Mouse (Mus musculus): ENCODE measurements around the gene Crim1. TPM values are rescaled to one million over a fixed set of nuclear protein-coding genes. Genes with fewer than 3 reads are reported as not detected.

Gene Crim1
- polyA plus RNA-seq, 1 experiment, result 13.7 TPM

- H3K36me3 ChIP-seq (ENCODE audit: control insufficient read depth, insufficient read depth, low read length, poor library complexity, severe bottlenecking), result no peaks in the 10 kb centered on the region
- H3K9ac ChIP-seq (ENCODE audit: low read depth, poor library complexity, severe bottlenecking), result no peak overlapping the region
- TF ChIP-seq POLR2A (IDR thresholded peaks at IDR 0.05; ENCODE audit: insufficient read depth, low read length), result no peak
- no peak for TF ChIP-seq EP300 (IDR thresholded peaks at IDR 0.05; ENCODE audit: insufficient read depth, low read depth, low read length)
- TF ChIP-seq CTCF (IDR thresholded peaks at IDR 0.05; ENCODE audit: low read depth, low read length), result no peak
- no peaks in the 10 kb centered on the region; the same call in 1 of the 2 replicates for H3K9me3 ChIP-seq (replicated peaks; ENCODE audit: control insufficient read depth, insufficient read depth, low read length, poor library complexity, severe bottlenecking)
- no peaks in the 10 kb centered on the region for H3K4me1 ChIP-seq (ENCODE audit: control insufficient read depth, insufficient read depth, low read length)
- H3K27me3 ChIP-seq (ENCODE audit: control insufficient read depth, insufficient read depth, low read length, poor library complexity, severe bottlenecking), result no peaks in the 10 kb centered on the region
- no peak overlapping the region for H3K4me3 ChIP-seq (ENCODE audit: low read depth, low read length)
- no peak overlapping the region for H3K27ac ChIP-seq (ENCODE audit: insufficient read depth, low read length)
Measured at GRCm38 (mm10) chr17:78327187-78327586, 127.1 kb downstream of the Crim1 start.

GRCm38 (mm10) chr17:78328287-78328686 lies 128.2 kb downstream of the Crim1 start:
- TF ChIP-seq CTCF (IDR thresholded peaks at IDR 0.05; ENCODE audit: low read depth, low read length) (no peak), EP300 (IDR thresholded peaks at IDR 0.05; ENCODE audit: insufficient read depth, low read depth, low read length) (no peak), POLR2A (IDR thresholded peaks at IDR 0.05; ENCODE audit: insufficient read depth, low read length) (no peak)

DNA sequence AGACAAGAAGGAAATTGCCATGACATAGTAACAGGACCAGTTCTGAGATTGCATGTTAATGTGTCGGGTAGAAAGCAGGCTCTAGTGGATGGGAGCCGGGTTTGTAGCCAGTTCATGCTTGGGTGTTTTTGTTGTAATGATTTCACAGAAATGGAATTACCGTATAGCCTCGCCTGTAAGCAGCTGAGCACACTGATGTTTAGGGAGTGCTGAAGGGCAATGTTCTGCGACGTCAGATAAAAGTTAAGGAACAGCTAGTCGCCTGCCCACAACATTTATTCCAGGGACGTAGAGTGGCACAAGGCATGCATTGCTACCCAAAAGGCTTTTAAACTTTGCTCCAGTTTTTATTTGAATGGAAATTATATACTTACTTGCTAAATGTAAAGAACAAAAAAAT lies 131.4 kb downstream of the Crim1 start:
- Histone ChIP-seq H3K36me3 (ENCODE audit: control insufficient read depth, insufficient read depth, low read length, poor library complexity, severe bottlenecking) (no peaks in the 10 kb centered on the region), H3K27ac (ENCODE audit: insufficient read depth, low read length) (no peak overlapping the region), H3K9ac (ENCODE audit: low read depth, poor library complexity, severe bottlenecking) (no peak overlapping the region), H3K4me1 (ENCODE audit: control insufficient read depth, insufficient read depth, low read length) (no peaks in the 10 kb centered on the region), H3K27me3 (ENCODE audit: control insufficient read depth, insufficient read depth, low read length, poor library complexity, severe bottlenecking) (no peaks in the 10 kb centered on the region), H3K9me3 (replicated peaks; ENCODE audit: control insufficient read depth, insufficient read depth, low read length, poor library complexity, severe bottlenecking) (no peaks in the 10 kb centered on the region), H3K4me3 (ENCODE audit: low read depth, low read length) (no peak overlapping the region)
- TF ChIP-seq POLR2A (IDR thresholded peaks at IDR 0.05; ENCODE audit: insufficient read depth, low read length) (no peak), EP300 (IDR thresholded peaks at IDR 0.05; ENCODE audit: insufficient read depth, low read depth, low read length) (no peak), CTCF (IDR thresholded peaks at IDR 0.05; ENCODE audit: low read depth, low read length) (no peak)

More at GRCm38 (mm10) chr17:78328287-78328686, 128.2 kb downstream of the Crim1 start:
- Histone ChIP-seq H3K27ac (ENCODE audit: insufficient read depth, low read length) (no peak overlapping the region), H3K27me3 (ENCODE audit: control insufficient read depth, insufficient read depth, low read length, poor library complexity, severe bottlenecking) (no peaks in the 10 kb centered on the region), H3K4me3 (ENCODE audit: low read depth, low read length) (no peak overlapping the region), H3K9me3 (replicated peaks; ENCODE audit: control insufficient read depth, insufficient read depth, low read length, poor library complexity, severe bottlenecking) (no peaks in the 10 kb centered on the region), H3K9ac (ENCODE audit: low read depth, poor library complexity, severe bottlenecking) (no peak overlapping the region), H3K36me3 (ENCODE audit: control insufficient read depth, insufficient read depth, low read length, poor library complexity, severe bottlenecking) (no peaks in the 10 kb centered on the region), H3K4me1 (ENCODE audit: control insufficient read depth, insufficient read depth, low read length) (no peaks in the 10 kb centered on the region)

GRCm38 (mm10) chr17:78333275-78333674 lies 133.2 kb downstream of the Crim1 start:
- Histone ChIP-seq H3K27ac (ENCODE audit: insufficient read depth, low read length) (no peak overlapping the region), H3K9me3 (replicated peaks; ENCODE audit: control insufficient read depth, insufficient read depth, low read length, poor library complexity, severe bottlenecking) (no peaks in the 10 kb centered on the region), H3K36me3 (ENCODE audit: control insufficient read depth, insufficient read depth, low read length, poor library complexity, severe bottlenecking) (no peaks in the 10 kb centered on the region), H3K4me3 (ENCODE audit: low read depth, low read length) (no peak overlapping the region), H3K9ac (ENCODE audit: low read depth, poor library complexity, severe bottlenecking) (no peak overlapping the region), H3K27me3 (ENCODE audit: control insufficient read depth, insufficient read depth, low read length, poor library complexity, severe bottlenecking) (no peaks in the 10 kb centered on the region), H3K4me1 (ENCODE audit: control insufficient read depth, insufficient read depth, low read length) (no peaks in the 10 kb centered on the region)
- TF ChIP-seq CTCF (IDR thresholded peaks at IDR 0.05; ENCODE audit: low read depth, low read length) (no peak), POLR2A (IDR thresholded peaks at IDR 0.05; ENCODE audit: insufficient read depth, low read length) (no peak), EP300 (IDR thresholded peaks at IDR 0.05; ENCODE audit: insufficient read depth, low read depth, low read length) (no peak)

DNA sequence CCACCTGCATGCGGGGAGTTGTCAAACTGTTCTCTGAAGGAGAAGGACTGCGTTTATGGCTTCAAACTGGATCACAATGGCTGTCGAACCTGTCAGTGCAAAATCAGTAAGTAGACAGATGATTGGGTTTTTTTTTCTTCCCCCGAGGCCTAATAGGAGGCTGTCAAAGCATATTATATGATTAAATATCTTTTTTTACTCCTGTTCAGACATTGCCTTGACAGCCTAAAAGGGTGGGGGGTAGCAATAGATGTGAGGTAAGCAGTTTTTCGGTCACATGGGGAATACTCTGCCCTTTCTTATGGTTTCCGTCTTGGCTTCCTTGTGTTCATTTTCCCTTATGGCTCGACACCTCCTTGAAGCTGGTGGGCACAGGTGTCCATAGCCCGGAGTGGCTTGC lies 135.2 kb downstream of the Crim1 start:
- Histone ChIP-seq H3K9me3 (replicated peaks; ENCODE audit: control insufficient read depth, insufficient read depth, low read length, poor library complexity, severe bottlenecking) (no peaks in the 10 kb centered on the region), H3K9ac (ENCODE audit: low read depth, poor library complexity, severe bottlenecking) (no peak overlapping the region), H3K4me3 (ENCODE audit: low read depth, low read length) (no peak overlapping the region), H3K36me3 (ENCODE audit: control insufficient read depth, insufficient read depth, low read length, poor library complexity, severe bottlenecking) (no peaks in the 10 kb centered on the region), H3K27me3 (ENCODE audit: control insufficient read depth, insufficient read depth, low read length, poor library complexity, severe bottlenecking) (no peaks in the 10 kb centered on the region), H3K4me1 (ENCODE audit: control insufficient read depth, insufficient read depth, low read length) (no peaks in the 10 kb centered on the region), H3K27ac (ENCODE audit: insufficient read depth, low read length) (no peak overlapping the region)
- TF ChIP-seq EP300 (IDR thresholded peaks at IDR 0.05; ENCODE audit: insufficient read depth, low read depth, low read length) (no peak), CTCF (IDR thresholded peaks at IDR 0.05; ENCODE audit: low read depth, low read length) (no peak)

- Histone ChIP-seq H3K27ac (ENCODE audit: insufficient read depth, low read length) (no peak overlapping the region), H3K9ac (ENCODE audit: low read depth, poor library complexity, severe bottlenecking) (no peak overlapping the region), H3K36me3 (ENCODE audit: control insufficient read depth, insufficient read depth, low read length, poor library complexity, severe bottlenecking) (no peaks in the 10 kb centered on the region), H3K9me3 (replicated peaks; ENCODE audit: control insufficient read depth, insufficient read depth, low read length, poor library complexity, severe bottlenecking) (no peaks in the 10 kb centered on the region), H3K27me3 (ENCODE audit: control insufficient read depth, insufficient read depth, low read length, poor library complexity, severe bottlenecking) (no peaks in the 10 kb centered on the region), H3K4me3 (ENCODE audit: low read depth, low read length) (no peak overlapping the region), H3K4me1 (ENCODE audit: control insufficient read depth, insufficient read depth, low read length) (no peaks in the 10 kb centered on the region)
- TF ChIP-seq POLR2A (IDR thresholded peaks at IDR 0.05; ENCODE audit: insufficient read depth, low read length), result no peak
- TF ChIP-seq CTCF (IDR thresholded peaks at IDR 0.05; ENCODE audit: low read depth, low read length), result no peak
- no peak for TF ChIP-seq EP300 (IDR thresholded peaks at IDR 0.05; ENCODE audit: insufficient read depth, low read depth, low read length)
Measured at GRCm38 (mm10) chr17:78343688-78344087, 143.6 kb downstream of the Crim1 start.
